Mouse (Mus musculus) myocyte (in vitro differentiated cells): ENCODE measurements around the gene Spc24. TPM values are rescaled to one million over a fixed set of nuclear protein-coding genes. Genes with fewer than 3 reads are reported as not detected.
A peak's percentile ranks its signal among the peaks of the same experiment; 100 is the strongest.
"Not testable (repeated sequence)": the region's sequence is repeated elsewhere in the genome, so short reads cannot be mapped to it uniquely, and the experiment has no call there.

Experiments used
- H3K27me3 ChIP-seq: one replicate; pipeline ENCODE4 v1.6.1; 2011; ENCODE audit not compliant: control insufficient read depth, insufficient read depth, insufficient read length
- H3K36me3 ChIP-seq: one replicate; pipeline ENCODE4 v1.6.1; 2011; ENCODE audit not compliant: control insufficient read depth, insufficient read depth
- H3K4me2 ChIP-seq: one replicate; pipeline ENCODE4 v1.6.1; 2011; ENCODE audit warnings: low read depth, control low read depth
- H3K4me3 ChIP-seq: one replicate; pipeline ENCODE4 v1.5.1; 2011; ENCODE audit warnings: mild to moderate bottlenecking, control low read depth, moderate library complexity
- H3K79me2 ChIP-seq: one replicate; pipeline ENCODE4 v1.6.1; 2011; ENCODE audit not compliant: control insufficient read depth, insufficient read depth
- H3ac ChIP-seq: one replicate; pipeline ENCODE4 v1.6.1; 2011; ENCODE audit not compliant: control insufficient read depth, insufficient read length
- CEBPB ChIP-seq: IDR thresholded peaks from 2 replicates; pipeline ENCODE4 v1.6.1; 2011; ENCODE audit warnings: mild to moderate bottlenecking, moderate library complexity; ENCODE audit not compliant: poor library complexity, insufficient read depth, severe bottlenecking
- E2F4 ChIP-seq: IDR thresholded peaks from one replicate; pipeline ENCODE4 v1.6.1; 2011; ENCODE audit warnings: mild to moderate bottlenecking, control low read depth, moderate library complexity; ENCODE audit not compliant: insufficient read depth
- MAX ChIP-seq: IDR thresholded peaks from one replicate; pipeline ENCODE4 v1.6.1; 2011; ENCODE audit warnings: low read depth, mild to moderate bottlenecking, control low read depth
- MYOD1 ChIP-seq, 3 experiments: IDR thresholded peaks; one replicate each; pipeline ENCODE4 v1.6.1; 2011; ENCODE audit warnings: control low read depth in 2 of 3, low read depth in 2 of 3, mild to moderate bottlenecking in 2 of 3, moderate library complexity in 1 of 3; ENCODE audit not compliant: insufficient read length in 2 of 3, control insufficient read depth in 1 of 3
- MYOG ChIP-seq, 3 experiments: IDR thresholded peaks; one replicate each; pipeline ENCODE4 v1.6.1; 2011; ENCODE audit warnings: control low read depth in 2 of 3, low read depth in 2 of 3, mild to moderate bottlenecking in 2 of 3; ENCODE audit not compliant: insufficient read length in 2 of 3, control insufficient read depth in 1 of 3, insufficient read depth in 1 of 3
- POLR2A ChIP-seq: IDR thresholded peaks from one replicate; pipeline ENCODE4 v1.6.1; 2011; ENCODE audit warnings: low read depth, mild to moderate bottlenecking, control low read depth, moderate library complexity; ENCODE audit not compliant: insufficient read length
- POLR2AphosphoS2 ChIP-seq: IDR thresholded peaks from one replicate; pipeline ENCODE4 v1.6.1; 2011; ENCODE audit warnings: low read depth, control low read depth; ENCODE audit not compliant: insufficient read length
- REST ChIP-seq: IDR thresholded peaks from one replicate; pipeline ENCODE4 v1.6.1; 2011; ENCODE audit warnings: mild to moderate bottlenecking, control low read depth, moderate library complexity; ENCODE audit not compliant: insufficient read depth, insufficient read length
- SRF ChIP-seq: IDR thresholded peaks from one replicate; pipeline ENCODE4 v1.6.1; 2011; ENCODE audit warnings: low read depth; ENCODE audit not compliant: control insufficient read depth, insufficient read length
- TCF12 ChIP-seq: IDR thresholded peaks from one replicate; pipeline ENCODE4 v1.6.1; 2011; ENCODE audit warnings: mild to moderate bottlenecking, control low read depth; ENCODE audit not compliant: poor library complexity, insufficient read depth, severe bottlenecking
- TCF3 ChIP-seq: IDR thresholded peaks from one replicate; pipeline ENCODE4 v1.6.1; 2011; ENCODE audit warnings: low read depth, control low read depth; ENCODE audit not compliant: insufficient read length
- USF1 ChIP-seq: IDR thresholded peaks from one replicate; pipeline ENCODE4 v1.6.1; 2011; ENCODE audit warnings: low read depth, mild to moderate bottlenecking, control low read depth, moderate library complexity
- polyA plus RNA-seq: library from polyadenylated mRNA; unstranded; fragments of >200 nt; fragmentation: generic; extraction: Trizol; gene quantifications from one replicate; pipeline ENCODE4 v1.2.1, GENCODE M21; 2012; ENCODE audit warnings: missing spikeins

Gene Spc24
- polyA plus RNA-seq, 1 experiment, result 31.0 TPM

- peak; percentile 97 for TF ChIP-seq TCF12
- peak; percentile 98 to 100 (median 98) for TF ChIP-seq MYOG (IDR thresholded peaks at IDR 0.05; ENCODE audit: control insufficient read depth in 1 of 3, insufficient read depth in 1 of 3, insufficient read length in 2 of 3, low read depth in 2 of 3)
- TF ChIP-seq POLR2A, result peak; percentile 36
- TF ChIP-seq POLR2AphosphoS2, result peak; percentile 57
- TF ChIP-seq MYOD1 (IDR thresholded peaks at IDR 0.05; ENCODE audit: control insufficient read depth in 1 of 3, insufficient read length in 2 of 3, low read depth in 2 of 3), result peak; percentile 60 to 99 (median 99)
- TF ChIP-seq REST, result no peak
- peak; percentile 96 for TF ChIP-seq TCF3
- no peak for TF ChIP-seq SRF
- peaks cover 17% of the 10 kb centered on the region for H3K36me3 ChIP-seq
- H3K4me3 ChIP-seq, result peak overlapping the region; percentile 17
- H3ac ChIP-seq, result no peak overlapping the region
- H3K4me2 ChIP-seq, result peak overlapping the region; percentile 99
- H3K79me2 ChIP-seq, result peaks cover 69% of the 10 kb centered on the region
- no peaks in the 10 kb centered on the region for H3K27me3 ChIP-seq
These were observed 32.5 kb upstream of the Spc24 start for GRCm38 (mm10) chr9:21792644-21793043.

GRCm38 (mm10) chr9:21791861-21792260, 31.8 kb upstream of the Spc24 start:
- no peaks in the 10 kb centered on the region for H3K27me3 ChIP-seq
- peak overlapping the region; percentile 99 for H3K4me2 ChIP-seq
- H3K79me2 ChIP-seq, result peaks cover 69% of the 10 kb centered on the region
- no peak overlapping the region for H3ac ChIP-seq
- TF ChIP-seq TCF3, result peak; percentile 10
- peak; percentile 29 to 86 (median 66) for TF ChIP-seq MYOG (IDR thresholded peaks at IDR 0.05; ENCODE audit: control insufficient read depth in 1 of 3, insufficient read depth in 1 of 3, insufficient read length in 2 of 3, low read depth in 2 of 3)
- no peak for TF ChIP-seq USF1
- peak; percentile 47 for TF ChIP-seq SRF
- TF ChIP-seq E2F4, result no peak
- no peak for TF ChIP-seq MAX
- TF ChIP-seq REST, result no peak
- TF ChIP-seq POLR2AphosphoS2, result peak; percentile 26
- TF ChIP-seq POLR2A, result peak; percentile 58
- no peak for TF ChIP-seq TCF12
- peak in 2 of 3 experiments; percentile 71 to 84 for TF ChIP-seq MYOD1 (IDR thresholded peaks at IDR 0.05; ENCODE audit: control insufficient read depth in 1 of 3, insufficient read length in 2 of 3, low read depth in 2 of 3)
- TF ChIP-seq CEBPB, result no peak
- peak overlapping the region; percentile 17 for H3K4me3 ChIP-seq
- H3K36me3 ChIP-seq, result peaks cover 17% of the 10 kb centered on the region

GRCm38 (mm10) chr9:21788234-21788633, 28.1 kb upstream of the Spc24 start:
- no peak for TF ChIP-seq USF1
- TF ChIP-seq POLR2AphosphoS2, result no peak
- no peak for TF ChIP-seq SRF
- no peak for TF ChIP-seq MYOG (IDR thresholded peaks at IDR 0.05; ENCODE audit: control insufficient read depth in 1 of 3, insufficient read depth in 1 of 3, insufficient read length in 2 of 3, low read depth in 2 of 3)
- no peak for TF ChIP-seq MYOD1 (IDR thresholded peaks at IDR 0.05; ENCODE audit: control insufficient read depth in 1 of 3, insufficient read length in 2 of 3, low read depth in 2 of 3)
- TF ChIP-seq POLR2A, result no peak
- no peak for TF ChIP-seq E2F4
- no peak for TF ChIP-seq MAX
- TF ChIP-seq CEBPB, result no peak
- TF ChIP-seq TCF3, result no peak
- no peak for TF ChIP-seq REST
- no peak for TF ChIP-seq TCF12
- Histone ChIP-seq H3K4me3 (no peak overlapping the region), H3ac (no peak overlapping the region), H3K27me3 (no peaks in the 10 kb centered on the region), H3K79me2 (peaks cover 83% of the 10 kb centered on the region), H3K36me3 (peaks cover 14% of the 10 kb centered on the region), H3K4me2 (no peak overlapping the region)

- Histone ChIP-seq H3K4me3 (no peak overlapping the region), H3K79me2 (peaks cover 84% of the 10 kb centered on the region), H3ac (no peak overlapping the region), H3K36me3 (peaks cover 16% of the 10 kb centered on the region), H3K27me3 (no peaks in the 10 kb centered on the region), H3K4me2 (peak overlapping the region; percentile 52)
- TF ChIP-seq MYOD1 (IDR thresholded peaks at IDR 0.05; ENCODE audit: control insufficient read depth in 1 of 3, insufficient read length in 2 of 3, low read depth in 2 of 3) (no peak), E2F4 (no peak), USF1 (no peak), SRF (no peak), MAX (no peak), MYOG (IDR thresholded peaks at IDR 0.05; ENCODE audit: control insufficient read depth in 1 of 3, insufficient read depth in 1 of 3, insufficient read length in 2 of 3, low read depth in 2 of 3) (no peak), TCF3 (no peak), POLR2AphosphoS2 (no peak), CEBPB (no peak), TCF12 (no peak), POLR2A (no peak), REST (no peak)
These were observed 27.6 kb upstream of the Spc24 start for GRCm38 (mm10) chr9:21787654-21788053.

GRCm38 (mm10) chr9:21786906-21787305, 26.8 kb upstream of the Spc24 start:
- Histone ChIP-seq H3K4me2 (peak overlapping the region; percentile 52), H3K27me3 (no peaks in the 10 kb centered on the region), H3K4me3 (no peak overlapping the region), H3K79me2 (peaks cover 84% of the 10 kb centered on the region), H3ac (no peak overlapping the region), H3K36me3 (peaks cover 16% of the 10 kb centered on the region)
- TF ChIP-seq CEBPB, result no peak

GRCm38 (mm10) chr9:21786309-21786708, 26.2 kb upstream of the Spc24 start:
- not testable (repeated sequence) for H3K27me3 ChIP-seq, H3K4me3 ChIP-seq, H3ac ChIP-seq, H3K4me2 ChIP-seq
- Histone ChIP-seq H3K36me3 (peaks cover 16% of the 10 kb centered on the region), H3K79me2 (peaks cover 80% of the 10 kb centered on the region)
